Mouse (Mus musculus): ENCODE measurements at regions not wholly inside any gene's neighbourhood (a gene's known extent, or its start where the extent isn't known, plus 50 kb on each side); places are given as distances from the start of the nearest gene placed in this dataset.

DNA sequence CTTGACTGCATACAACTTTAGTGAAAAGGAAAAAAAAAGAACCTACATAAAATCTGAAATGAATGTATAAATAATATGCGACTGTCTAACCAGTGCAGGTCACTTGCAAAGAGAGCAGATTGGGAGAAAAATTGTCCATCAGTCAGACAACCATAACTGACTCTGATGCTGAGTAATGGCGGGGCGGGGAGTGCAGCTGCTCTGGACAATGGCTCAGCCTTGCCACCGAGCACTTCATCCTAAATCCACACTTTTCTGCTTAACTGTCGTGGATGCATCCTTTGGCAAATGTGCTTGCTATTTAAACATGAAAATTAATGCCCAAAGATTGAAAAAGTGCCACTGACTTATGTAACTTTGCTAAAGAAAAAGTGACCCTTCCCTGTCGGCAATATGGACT lies 90.0 kb upstream of the Irx5 start:
- H3K27ac ChIP-seq (ENCODE audit: insufficient read depth, low read depth, low read length) = no peak overlapping the region
- H3K4me1 ChIP-seq (ENCODE audit: control insufficient read depth, insufficient read depth, low read length) = no peaks in the 10 kb centered on the region
- no peak for DNase-seq
- WGBS = 82% methylated on average over 6 of the region's 6 CpGs
- H3K4me3 ChIP-seq (ENCODE audit: insufficient read depth, low read depth, low read length) = no peak overlapping the region
- no peaks in the 10 kb centered on the region for H3K36me3 ChIP-seq (ENCODE audit: control insufficient read depth, insufficient read depth, low read length)
- no peak for TF ChIP-seq POLR2A (IDR thresholded peaks at IDR 0.05; ENCODE audit: low read depth, low read length)
- TF ChIP-seq CTCF (conservative IDR thresholded peaks at IDR 0.05; ENCODE audit: insufficient read depth, insufficient read length, low read depth, low read length) = no peak
- H3K27me3 ChIP-seq (replicated peaks; ENCODE audit: control insufficient read depth, insufficient read depth, low read length) = no peaks in the 10 kb centered on the region; the same call in 1 of the 2 replicates

DNA sequence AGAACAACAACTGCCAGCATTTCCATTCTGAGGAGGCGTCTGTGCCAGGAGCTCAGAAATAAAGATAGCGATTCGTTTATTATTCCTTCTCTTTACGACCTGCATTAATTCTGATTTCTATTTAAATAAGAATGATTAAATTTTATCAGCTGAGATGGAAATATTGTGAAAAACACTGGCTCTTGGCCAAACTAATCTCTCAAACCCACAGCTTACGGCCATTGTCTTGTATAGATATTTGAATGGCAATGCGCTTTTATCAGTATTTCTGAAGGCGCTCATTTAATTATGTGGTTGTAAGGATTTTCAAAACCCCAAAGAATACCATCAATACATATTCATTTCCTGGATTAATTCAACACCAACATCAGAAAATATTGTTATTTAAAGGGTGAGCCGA lies 97.4 kb upstream of the Irx5 start:
- Histone ChIP-seq H3K27me3 (replicated peaks; ENCODE audit: control insufficient read depth, insufficient read depth, low read length) (no peaks in the 10 kb centered on the region; the same call in 1 of the 2 replicates), H3K36me3 (ENCODE audit: control insufficient read depth, insufficient read depth, low read length) (no peaks in the 10 kb centered on the region), H3K4me3 (ENCODE audit: insufficient read depth, low read depth, low read length) (no peak overlapping the region), H3K4me1 (ENCODE audit: control insufficient read depth, insufficient read depth, low read length) (no peaks in the 10 kb centered on the region), H3K27ac (ENCODE audit: insufficient read depth, low read depth, low read length) (no peak overlapping the region)
- no peak for DNase-seq
- no peak for TF ChIP-seq CTCF (conservative IDR thresholded peaks at IDR 0.05; ENCODE audit: insufficient read depth, insufficient read length, low read depth, low read length)
- no peak for TF ChIP-seq POLR2A (IDR thresholded peaks at IDR 0.05; ENCODE audit: low read depth, low read length)
- 93% methylated on average over 8 of the region's 8 CpGs for WGBS

DNA sequence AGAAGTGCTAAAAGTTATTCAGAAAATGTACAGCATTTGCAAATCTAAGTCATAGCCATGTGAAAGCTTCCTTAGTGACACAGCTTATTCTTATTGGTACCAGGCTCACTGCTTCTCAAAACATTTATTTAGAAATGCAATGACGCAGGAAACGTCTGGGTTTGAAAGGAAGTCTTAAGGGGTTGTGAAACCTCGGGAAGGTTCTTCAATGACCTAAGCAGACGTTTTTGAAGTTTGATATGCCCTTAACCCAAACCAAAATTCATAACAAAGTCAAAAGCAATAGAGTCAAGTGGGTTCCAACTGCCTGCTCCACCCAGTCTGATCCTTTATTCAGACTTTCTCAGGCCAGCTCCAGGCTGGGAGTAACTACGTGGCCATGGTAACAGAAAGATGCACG lies 99.2 kb upstream of the Irx5 start:
- 64% methylated on average over 6 of the region's 6 CpGs for WGBS
- Histone ChIP-seq H3K27ac (ENCODE audit: insufficient read depth, low read depth, low read length) (no peak overlapping the region), H3K4me1 (ENCODE audit: control insufficient read depth, insufficient read depth, low read length) (no peaks in the 10 kb centered on the region), H3K4me3 (ENCODE audit: insufficient read depth, low read depth, low read length) (no peak overlapping the region), H3K36me3 (ENCODE audit: control insufficient read depth, insufficient read depth, low read length) (no peaks in the 10 kb centered on the region), H3K27me3 (replicated peaks; ENCODE audit: control insufficient read depth, insufficient read depth, low read length) (no peaks in the 10 kb centered on the region; the same call in 1 of the 2 replicates)
- no peak for TF ChIP-seq POLR2A (IDR thresholded peaks at IDR 0.05; ENCODE audit: low read depth, low read length)
- TF ChIP-seq CTCF (conservative IDR thresholded peaks at IDR 0.05; ENCODE audit: insufficient read depth, insufficient read length, low read depth, low read length) = no peak
- DNase-seq = no peak

DNA sequence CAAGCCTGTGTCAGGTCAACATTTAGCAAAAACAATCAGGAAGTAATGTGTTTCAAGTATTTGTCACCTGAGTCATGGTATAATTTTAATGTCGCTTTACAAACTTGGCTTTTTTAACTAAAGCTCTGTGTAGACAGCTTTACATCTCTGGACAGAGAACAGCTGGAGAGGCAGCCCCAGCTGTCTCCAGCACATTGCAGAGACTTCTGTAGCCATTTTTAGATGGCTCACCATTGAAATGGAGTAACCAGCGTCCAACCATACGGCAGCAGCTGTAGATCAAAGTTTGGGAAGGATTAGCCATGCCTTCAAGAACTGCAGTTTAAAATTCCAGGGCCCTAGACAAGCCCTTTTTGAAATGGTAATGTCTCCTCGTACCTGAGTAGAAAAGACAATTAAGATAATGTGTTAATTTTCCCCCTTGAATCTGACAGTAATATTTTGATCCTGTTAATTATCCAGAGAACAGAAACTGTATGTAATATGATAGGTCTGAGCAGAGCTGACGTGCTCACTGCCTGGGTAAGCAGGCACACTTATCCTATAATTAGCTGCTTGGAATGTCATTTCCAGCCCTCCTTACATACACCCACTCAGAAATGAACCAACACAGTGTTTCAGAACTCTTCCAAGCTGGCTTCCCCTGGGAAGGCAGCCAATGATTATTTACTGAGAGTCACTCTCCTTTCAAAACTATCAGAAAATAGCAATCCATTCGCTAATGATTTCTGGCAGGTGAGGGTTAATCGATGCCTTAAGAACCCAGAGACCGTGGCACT lies 104.6 kb upstream of the Irx5 start:
- Histone ChIP-seq H3K4me3 (ENCODE audit: insufficient read depth, low read depth, low read length) (no peak overlapping the region), H3K36me3 (ENCODE audit: control insufficient read depth, insufficient read depth, low read length) (no peaks in the 10 kb centered on the region), H3K27ac (ENCODE audit: insufficient read depth, low read depth, low read length) (no peak overlapping the region), H3K27me3 (replicated peaks; ENCODE audit: control insufficient read depth, insufficient read depth, low read length) (no peaks in the 10 kb centered on the region; the same call in 1 of the 2 replicates), H3K4me1 (ENCODE audit: control insufficient read depth, insufficient read depth, low read length) (no peaks in the 10 kb centered on the region)
- TF ChIP-seq CTCF (conservative IDR thresholded peaks at IDR 0.05; ENCODE audit: insufficient read depth, insufficient read length, low read depth, low read length) (no peak), POLR2A (IDR thresholded peaks at IDR 0.05; ENCODE audit: low read depth, low read length) (no peak)
- DNase-seq = no peak
- 49% methylated on average over 8 of the region's 8 CpGs for WGBS

DNA sequence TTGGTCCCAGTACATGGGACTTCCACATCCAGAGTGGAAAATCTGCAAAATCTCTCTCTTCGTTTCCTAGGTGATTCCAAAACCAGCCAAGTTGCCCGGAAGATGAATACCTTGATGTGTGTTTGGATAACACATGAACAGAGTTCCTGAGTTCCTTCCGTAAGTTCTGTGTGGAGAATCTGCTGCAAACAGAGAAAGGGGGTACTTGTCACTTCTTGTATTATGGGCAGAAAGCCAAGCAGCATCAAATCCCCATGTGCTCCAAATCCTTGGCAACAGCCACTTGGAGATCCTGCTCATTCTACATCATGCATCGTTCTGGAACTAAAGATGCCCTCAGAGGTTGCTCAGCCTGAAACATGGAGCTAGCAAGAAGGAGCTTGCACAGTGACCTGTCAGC lies 111.1 kb upstream of the Irx5 start:
- DNase-seq = no peak
- 87% methylated on average over 4 of the region's 4 CpGs for WGBS
- H3K4me1 ChIP-seq (ENCODE audit: control insufficient read depth, insufficient read depth, low read length) = no peaks in the 10 kb centered on the region
- H3K27ac ChIP-seq (ENCODE audit: insufficient read depth, low read depth, low read length) = no peak overlapping the region
- no peaks in the 10 kb centered on the region for H3K36me3 ChIP-seq (ENCODE audit: control insufficient read depth, insufficient read depth, low read length)
- H3K27me3 ChIP-seq (replicated peaks; ENCODE audit: control insufficient read depth, insufficient read depth, low read length) = no peaks in the 10 kb centered on the region; the same call in 1 of the 2 replicates
- H3K4me3 ChIP-seq (ENCODE audit: insufficient read depth, low read depth, low read length) = no peak overlapping the region
- no peak for TF ChIP-seq POLR2A (IDR thresholded peaks at IDR 0.05; ENCODE audit: low read depth, low read length)
- TF ChIP-seq CTCF (conservative IDR thresholded peaks at IDR 0.05; ENCODE audit: insufficient read depth, insufficient read length, low read depth, low read length) = no peak

DNA sequence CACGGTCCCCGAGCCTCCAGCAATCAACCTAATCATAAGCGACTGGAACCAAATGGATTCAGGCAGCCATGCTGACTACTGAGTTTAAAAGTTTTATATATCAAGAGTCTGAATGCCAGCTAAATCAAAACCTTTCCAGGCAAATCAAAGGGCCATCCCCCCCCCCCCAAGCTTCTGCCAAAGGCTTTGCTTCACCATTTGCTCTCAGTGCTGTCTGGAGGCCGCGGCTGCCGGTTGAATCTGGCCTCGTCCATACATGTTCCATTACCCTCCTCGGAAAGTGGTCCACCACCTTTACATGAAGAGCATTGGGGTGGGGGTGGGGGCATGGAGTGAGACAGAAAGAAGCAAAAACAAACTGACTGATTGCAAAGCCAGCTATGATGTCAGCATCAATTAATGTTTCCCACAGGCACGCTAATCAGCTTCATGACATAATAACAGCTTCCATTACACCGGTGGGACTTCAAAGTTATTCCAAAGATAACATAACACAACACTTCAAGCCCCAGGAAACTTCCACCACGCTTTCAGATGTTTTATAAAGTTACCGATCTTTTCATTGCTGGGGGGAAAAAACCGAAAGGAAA lies 116.6 kb upstream of the Irx5 start:
- no peak for DNase-seq
- no peak for TF ChIP-seq POLR2A (IDR thresholded peaks at IDR 0.05; ENCODE audit: low read depth, low read length)
- TF ChIP-seq CTCF (conservative IDR thresholded peaks at IDR 0.05; ENCODE audit: insufficient read depth, insufficient read length, low read depth, low read length) = no peak
- Histone ChIP-seq H3K36me3 (ENCODE audit: control insufficient read depth, insufficient read depth, low read length) (no peaks in the 10 kb centered on the region), H3K27me3 (replicated peaks; ENCODE audit: control insufficient read depth, insufficient read depth, low read length) (no peaks in the 10 kb centered on the region), H3K4me1 (ENCODE audit: control insufficient read depth, insufficient read depth, low read length) (no peaks in the 10 kb centered on the region), H3K27ac (ENCODE audit: insufficient read depth, low read depth, low read length) (no peak overlapping the region), H3K4me3 (ENCODE audit: insufficient read depth, low read depth, low read length) (no peak overlapping the region)
- 78% methylated on average over 13 of the region's 13 CpGs for WGBS

Data from kidney, adult 2 months (tissue).